Comparison of ENCODE assay signal across 16 mouse cellular contexts in the genomic region with DNA sequence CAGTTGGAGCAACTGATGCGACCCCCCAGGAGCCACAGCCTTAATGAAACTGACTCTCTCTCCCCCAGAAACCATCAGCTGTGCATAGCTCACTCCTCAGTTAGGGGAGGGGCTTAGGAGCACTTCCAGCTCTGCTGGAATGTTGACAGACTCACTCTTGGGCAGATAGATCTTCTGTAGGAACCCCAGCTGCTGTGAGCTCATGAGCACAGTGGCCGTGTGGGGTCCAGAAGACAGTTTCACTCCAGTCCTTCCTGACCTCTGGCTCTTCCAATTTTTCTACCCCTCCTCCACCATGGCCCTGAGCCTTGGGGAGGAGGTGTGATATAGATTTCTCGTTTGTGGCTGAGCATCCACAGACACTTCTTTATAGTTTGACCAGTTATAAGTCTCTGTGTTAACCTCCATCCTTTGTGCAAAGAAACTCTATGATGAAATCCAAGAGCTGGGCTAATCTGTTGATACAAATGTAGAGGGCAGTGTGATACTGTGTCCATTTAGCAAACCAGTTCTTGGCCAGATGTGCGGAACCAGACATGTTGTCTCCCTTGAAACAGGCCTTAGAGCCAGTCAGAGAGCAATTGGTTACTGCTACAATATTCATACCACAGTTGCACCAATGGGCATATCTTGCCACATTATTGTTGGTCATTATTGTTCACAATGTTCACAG. TPM values are rescaled to one million over a fixed set of nuclear protein-coding genes. Genes with fewer than 3 reads are reported as not detected.
DNase-seq lines count a peak whose midpoint lies in the region; ATAC-seq and TF ChIP-seq lines count a peak whose summit lies in the region.
"Had no signal": no experiment of that assay in that cellular context is flagged by ENCODE, and none has a peak within 500 bp of the region (broad histone marks: within the 10 kb centered on the region; RNA-seq: fewer than 3 reads in every experiment).

No protein-coding gene starts in this region.

- H3K4me3 ChIP-seq in kidney, embryonic 14.5 days (ENCODE audit: low read length) = no peak overlapping the region
- H3K4me3 ChIP-seq in lung, postnatal 0 days (ENCODE audit: low read depth, low read length) = no peak overlapping the region; the same call in 1 of the 2 replicates
- no peak overlapping the region for H3K4me3 ChIP-seq in stomach, embryonic 16.5 days (replicated peaks; ENCODE audit: low read length)
- H3K4me3 ChIP-seq: hindbrain, embryonic 10.5 days; layer of hippocampus, adult 2 months; neural tube, embryonic 15.5 days had no signal

- H3K36me3 ChIP-seq in kidney, embryonic 14.5 days (ENCODE audit: control insufficient read depth, insufficient read depth, low read length) = no peaks in the 10 kb centered on the region
- H3K36me3 ChIP-seq in lung, postnatal 0 days (ENCODE audit: insufficient read depth, low read length) = no peaks in the 10 kb centered on the region
- no peaks in the 10 kb centered on the region for H3K36me3 ChIP-seq in stomach, embryonic 16.5 days (ENCODE audit: control insufficient read depth, insufficient read depth, low read length)
- H3K36me3 ChIP-seq: hindbrain, embryonic 10.5 days; neural tube, embryonic 15.5 days had no signal

- DNase-seq in kidney, postnatal 36 days = no peak
- DNase-seq in lung, postnatal 0 days (ENCODE audit: low spot score) = peak; percentile 80
- no peak for DNase-seq in lung, adult 18-20 months
- DNase-seq in gastrocnemius, postnatal 14 days = peak; percentile 33
- no peak for DNase-seq in natural killer cell, adult 2 months (ENCODE audit: low spot score in 2 of 2)
- no peak for DNase-seq in cerebellum, postnatal 36 days
- DNase-seq: adrenal gland, postnatal 25 days; cerebellum, adult 11 months had no signal

- peak; percentile 34; the same call in 1 of the 2 replicates for TF ChIP-seq CTCF in lung, postnatal 0 days (IDR thresholded peaks at IDR 0.05)

- intact Hi-C loops in gastrocnemius, postnatal 14 days (cut with DNase I; ENCODE audit: low total_unique reads) = no loop called here

- no peaks in the 10 kb centered on the region for H3K4me1 ChIP-seq in kidney, embryonic 14.5 days (ENCODE audit: control insufficient read depth, insufficient read depth, low read length)
- no peaks in the 10 kb centered on the region for H3K4me1 ChIP-seq in lung, postnatal 0 days (ENCODE audit: insufficient read depth, low read depth, low read length)
- H3K4me1 ChIP-seq in stomach, embryonic 16.5 days (ENCODE audit: control insufficient read depth, insufficient read depth, low read length) = peaks cover 14% of the 10 kb centered on the region
- H3K4me1 ChIP-seq: hindbrain, embryonic 10.5 days had no signal

- no peak overlapping the region for H3K9ac ChIP-seq in kidney, embryonic 14.5 days (ENCODE audit: low read depth, low read length)
- H3K9ac ChIP-seq in lung, postnatal 0 days (replicated peaks; ENCODE audit: low read depth) = no peak overlapping the region
- H3K9ac ChIP-seq in stomach, embryonic 16.5 days (ENCODE audit: low read length) = no peak overlapping the region
- H3K9ac ChIP-seq: neural tube, embryonic 15.5 days had no signal

- WGBS in kidney, embryonic 14.5 days = 63% methylated on average over 4 of the region's 4 CpGs
- 35% methylated on average over 4 of the region's 4 CpGs for WGBS in lung, postnatal 0 days
- 40% methylated on average over 4 of the region's 4 CpGs for WGBS in stomach, embryonic 16.5 days

- H3K9me3 ChIP-seq in kidney, embryonic 14.5 days (ENCODE audit: control insufficient read depth, low read length) = no peaks in the 10 kb centered on the region
- no peaks in the 10 kb centered on the region for H3K9me3 ChIP-seq in lung, postnatal 0 days (ENCODE audit: low read length)
- H3K9me3 ChIP-seq in stomach, embryonic 16.5 days (replicated peaks; ENCODE audit: control insufficient read depth, low read length) = no peaks in the 10 kb centered on the region
- H3K9me3 ChIP-seq: hindbrain, embryonic 10.5 days; neural tube, embryonic 15.5 days had no signal

- no peaks in the 10 kb centered on the region for H3K27me3 ChIP-seq in kidney, embryonic 14.5 days (ENCODE audit: control insufficient read depth, insufficient read depth, low read length)
- H3K27me3 ChIP-seq in lung, postnatal 0 days (replicated peaks; ENCODE audit: insufficient read depth, low read length) = no peaks in the 10 kb centered on the region
- H3K27me3 ChIP-seq in stomach, embryonic 16.5 days (ENCODE audit: control insufficient read depth, insufficient read depth, low read length) = no peaks in the 10 kb centered on the region
- H3K27me3 ChIP-seq: neural tube, embryonic 15.5 days had no signal

- H3K27ac ChIP-seq in kidney, embryonic 14.5 days (ENCODE audit: low read depth, low read length) = no peak overlapping the region; the same call in 1 of the 2 replicates
- H3K27ac ChIP-seq in lung, postnatal 0 days (ENCODE audit: low read length) = 0 out of 2 replicates have a peak overlapping the region, but pooled peaks have one; percentile 0
- H3K27ac ChIP-seq in stomach, embryonic 16.5 days (ENCODE audit: low read length) = peak overlapping the region; percentile 64
- H3K27ac ChIP-seq: hindbrain, embryonic 10.5 days; layer of hippocampus, adult 2 months; macrophage; neural tube, embryonic 15.5 days had no signal

- TF ChIP-seq EP300 in lung, postnatal 0 days (IDR thresholded peaks at IDR 0.05) = no peak

- no peak overlapping the region for H3K4me2 ChIP-seq in kidney, embryonic 14.5 days (replicated peaks; ENCODE audit: low read depth, low read length)
- H3K4me2 ChIP-seq in lung, postnatal 0 days (replicated peaks; ENCODE audit: low read depth, low read length) = no peak overlapping the region
- no peak overlapping the region; the same call in 1 of the 2 replicates for H3K4me2 ChIP-seq in stomach, embryonic 16.5 days (ENCODE audit: low read depth, low read length)
- H3K4me2 ChIP-seq: neural tube, embryonic 15.5 days had no signal

- peak; percentile 71; the same call in 1 of the 2 replicates for ATAC-seq in kidney, embryonic 14.5 days (ENCODE audit: low FRiP score, low TSS enrichment)
- ATAC-seq in lung, postnatal 0 days = peak; percentile 87
- ATAC-seq in stomach, embryonic 16.5 days (ENCODE audit: insufficient read depth, low FRiP score) = peak; percentile 84
- ATAC-seq: midbrain, embryonic 16.5 days had no signal

RNA-seq across cellular contexts. Expression of a gene that starts 35.2 kb away (rescaled TPM):
- polyA plus RNA-seq in kidney, embryonic 14.5 days (2014; fragmentation: Nextera tagmentation; extraction: Ambion mirVana) = 105 and 140 TPM in 2 replicates
- 51.2 and 59.3 TPM in 2 replicates for polyA plus RNA-seq in lung, postnatal 0 days (2015; fragmentation: Nextera tagmentation; extraction: Ambion mirVana)
- under 1 TPM in 1 of 2 experiments, not detected in 1; 0.90 TPM for total RNA-seq in gastrocnemius, postnatal 14 days (2021)
- 226 and 255 TPM in 2 replicates for polyA plus RNA-seq in stomach, embryonic 16.5 days (2015; fragmentation: Nextera tagmentation; extraction: Ambion mirVana)
- total RNA-seq: layer of hippocampus, adult 2 months; left cerebral cortex, postnatal 25 days had no signal

Comparison
In these comparisons a context has a peak if more than half of its experiments do, and no peak if none do; other contexts are left out.
1. DNase-seq: peak in lung, postnatal 0 days (single experiment) and gastrocnemius, postnatal 14 days (single experiment); none in kidney, postnatal 36 days (0 of 2), lung, adult 18-20 months (0 of 2), natural killer cell, adult 2 months (0 of 2) and cerebellum, postnatal 36 days (0 of 2).
2. Peak in every context shown above with its lines, with median percentiles within 50 percentile points of each other: ATAC-seq.